8 mouse cellular contexts compared by ENCODE assay signal in the genomic region with DNA sequence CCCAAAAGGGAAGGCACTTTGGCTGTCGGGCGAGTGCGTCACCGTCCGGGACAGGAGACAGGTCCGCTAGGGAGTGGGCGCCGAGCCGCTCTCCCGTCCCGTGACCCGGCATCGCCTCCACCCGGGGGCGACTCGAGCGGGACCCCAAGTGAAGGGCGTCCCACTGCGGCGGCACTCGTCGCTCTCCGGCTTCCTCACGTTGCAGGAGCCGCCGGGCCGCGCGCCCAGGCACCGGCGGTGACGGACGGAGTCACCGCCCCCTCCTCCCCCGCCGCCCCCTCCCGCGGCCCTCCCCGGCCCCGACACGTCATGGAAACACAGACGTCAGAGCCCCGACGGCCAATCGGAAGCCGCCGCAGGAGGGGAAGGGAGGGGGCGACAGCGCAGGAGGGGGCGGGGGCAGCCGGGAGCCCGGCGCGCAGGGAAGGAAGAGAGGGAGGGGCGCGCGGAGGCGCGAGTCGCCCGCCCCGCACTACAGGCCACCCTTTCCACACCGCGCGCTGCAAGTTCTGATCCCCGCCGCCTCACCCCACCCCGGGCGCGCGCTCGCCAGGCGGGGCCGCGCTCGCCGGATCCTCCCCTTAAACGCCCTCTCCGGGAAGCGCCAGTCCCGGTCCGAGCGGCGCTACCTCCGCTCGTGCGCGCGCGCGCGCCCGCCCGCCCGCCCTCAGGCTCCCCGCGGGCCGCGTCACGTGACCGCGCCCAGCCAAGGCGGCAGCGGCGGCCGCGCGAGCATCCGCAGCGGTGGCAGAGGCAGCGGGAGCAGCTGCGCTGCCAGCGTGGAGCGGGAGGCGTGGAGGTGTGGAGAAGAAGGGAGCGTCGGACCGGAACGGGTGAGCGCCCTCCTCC. TPM values are rescaled to one million over a fixed set of nuclear protein-coding genes. Genes with fewer than 3 reads are reported as not detected.
DNase-seq lines count a peak whose midpoint lies in the region; ATAC-seq lines count a peak whose summit lies in the region.

A gene (plus strand): TSS at position 446 of the 849 bp plus-strand sequence.

- peak; percentile 92 for DNase-seq in R1 (ENCODE audit: low read depth, low spot score)
- peak; percentile 95 to 97 for DNase-seq in cerebellum, postnatal 25 days
- peak; percentile 90 to 91 for DNase-seq in frontal cortex, postnatal 36 days (ENCODE audit: low spot score in 2 of 2)
- DNase-seq in left cerebral cortex, adult 11 months (ENCODE audit: low spot score), result peak; percentile 91
- peak; percentile 97 to 99 for DNase-seq in lung, postnatal 4 days
- peak; percentile 93 for DNase-seq in retina, postnatal 7 days (ENCODE audit: low read depth, low spot score)
- peak; percentile 94 for DNase-seq in urinary bladder, adult 2 months (ENCODE audit: low spot score)

- no peaks in the 10 kb centered on the region for H3K27me3 ChIP-seq in hindbrain, embryonic 15.5 days

- peak within 1 kb of the TSS; percentile 68 for H3K4me2 ChIP-seq in hindbrain, embryonic 15.5 days

- H3K36me3 ChIP-seq in hindbrain, embryonic 15.5 days, result no peaks in the 10 kb centered on the region

- peaks cover 14% of the 10 kb centered on the region for H3K4me1 ChIP-seq in hindbrain, embryonic 15.5 days (replicated peaks)

- peak; percentile 96 for ATAC-seq in hindbrain, embryonic 15.5 days (ENCODE audit: low FRiP score, low read depth)

- H3K9me3 ChIP-seq in hindbrain, embryonic 15.5 days, result no peaks in the 10 kb centered on the region

- under 1% methylated on average over 80 of the region's 120 CpGs for WGBS in hindbrain, embryonic 15.5 days

- H3K27ac ChIP-seq in hindbrain, embryonic 15.5 days (replicated peaks), result peak within 1 kb of the TSS; percentile 99

- H3K9ac ChIP-seq in hindbrain, embryonic 15.5 days, result peak within 1 kb of the TSS; percentile 87

- H3K4me3 ChIP-seq in hindbrain, embryonic 15.5 days, result peak within 1 kb of the TSS; percentile 92

RNA-seq across cellular contexts. Expression of the gene that starts here (rescaled TPM):
- 301 and 305 TPM in 2 replicates for polyA plus RNA-seq in hindbrain, embryonic 15.5 days (2015; fragmentation: Nextera tagmentation; extraction: Ambion mirVana)
- polyA plus RNA-seq in urinary bladder, adult 2 months (2012; rRNA removed), result 38.5 and 49.5 TPM in 2 replicates

Comparison
In these comparisons a context has a peak if more than half of its experiments do, and no peak if none do; other contexts are left out.
1. Peak in every context shown above with its lines: DNase-seq, ATAC-seq, H3K4me3 ChIP-seq and H3K27ac ChIP-seq.